Mouse (Mus musculus) liver, adult 2 months (tissue): ENCODE measurements around the gene Ndufb6. TPM values are rescaled to one million over a fixed set of nuclear protein-coding genes. Genes with fewer than 3 reads are reported as not detected.

Experiments used
- DNase-seq: peaks from one replicate; pipeline ENCODE4 v3.0.0-alpha.2; 2011; ENCODE audit warnings: low read depth, low spot score; ENCODE audit errors: extremely low read depth
- H3K27ac ChIP-seq: fragments of 200-500 bp; replicated peaks from 2 replicates; pipeline ENCODE4 v1.5.1; 2012; ENCODE audit warnings: low read depth, mild to moderate bottlenecking, control low read depth, inconsistent platforms, low read length; ENCODE audit not compliant: insufficient read depth
- H3K27me3 ChIP-seq: fragments of 200-500 bp; 2 replicates; pipeline ENCODE4 v1.6.1; 2012; ENCODE audit warnings: mild to moderate bottlenecking, moderate library complexity, low read length, inconsistent platforms; ENCODE audit not compliant: control insufficient read depth, insufficient read depth
- H3K36me3 ChIP-seq: fragments of 200-500 bp; 2 replicates; pipeline ENCODE4 v1.6.1; 2012; ENCODE audit warnings: low read length, inconsistent platforms; ENCODE audit not compliant: control insufficient read depth, insufficient read depth
- H3K4me1 ChIP-seq: fragments of 200-500 bp; 2 replicates; pipeline ENCODE4 v1.6.1; 2011; ENCODE audit warnings: low read length; ENCODE audit not compliant: control insufficient read depth, insufficient read depth
- H3K4me3 ChIP-seq: fragments of 200-500 bp; 2 replicates; pipeline ENCODE4 v1.5.1; 2011; ENCODE audit warnings: low read depth, mild to moderate bottlenecking, control low read depth, low read length, moderate library complexity; ENCODE audit not compliant: insufficient read depth
- H3K79me2 ChIP-seq: fragments of 200-500 bp; 2 replicates; pipeline ENCODE4 v1.6.1; 2012; ENCODE audit warnings: inconsistent platforms, mild to moderate bottlenecking, low read length, moderate library complexity; ENCODE audit not compliant: control insufficient read depth, insufficient read depth
- H3K9ac ChIP-seq: fragments of 200-500 bp; 2 replicates; pipeline ENCODE4 v1.6.1; 2012; ENCODE audit warnings: low read depth, mild to moderate bottlenecking, control low read depth, inconsistent platforms, low read length
- CTCF ChIP-seq: fragments of 200-500 bp; IDR thresholded peaks from 2 replicates; pipeline ENCODE4 v1.5.1; 2011; ENCODE audit warnings: low read depth, low read length, control low read depth
- POLR2A ChIP-seq: fragments of 200-500 bp; IDR thresholded peaks from 2 replicates; pipeline ENCODE4 v1.6.1; 2011; ENCODE audit warnings: low read length, control low read depth; ENCODE audit not compliant: insufficient read depth; ENCODE audit errors: extremely low read depth
- WGBS: fragments of 180-500 bp; shearing (Covaris S2); methylation state at CpG from one replicate; pipeline ENCODE4 v1.1.7; 2018; 5-methylcytosine and 5-hydroxymethylcytosine counted together
- polyA plus RNA-seq: library from polyadenylated mRNA; depleted of rRNA; stranded (reverse); fragments of >200 nt; gene quantifications from 2 replicates; pipeline ENCODE4 v1.2.3, GENCODE M21; 2012
- total RNA-seq: library from RNA; depleted of rRNA; stranded (reverse); fragments of >200 nt; gene quantifications from 2 replicates; pipeline ENCODE4 v1.2.3, GENCODE M21; 2014

The Ndufb6 gene
- total and polyA plus RNA-seq, 2 experiments: 135 to 154 TPM

- no peak for DNase-seq
- H3K36me3 ChIP-seq: peaks cover 27% of the 10 kb centered on the region
- 98% methylated on average over 6 of the region's 6 CpGs for WGBS
- no peaks in the 10 kb centered on the region for H3K27me3 ChIP-seq
- TF ChIP-seq CTCF (no peak), POLR2A (no peak)
- no peak overlapping the region for H3K9ac ChIP-seq
- no peak overlapping the region for H3K27ac ChIP-seq
- no peak overlapping the region for H3K4me3 ChIP-seq
- H3K4me1 ChIP-seq: no peaks in the 10 kb centered on the region
- H3K79me2 ChIP-seq: no peaks in the 10 kb centered on the region; the same call in 1 of the 2 replicates
Measured at GRCm38 (mm10) chr4:40229723-40230122, 49.5 kb downstream of the Ndufb6 start.

GRCm38 (mm10) chr4:40227886-40228285, 51.3 kb downstream of the Ndufb6 start:
- WGBS: 95% methylated on average over 7 of the region's 7 CpGs
- Histone ChIP-seq H3K4me3 (no peak overlapping the region), H3K36me3 (peaks cover 35% of the 10 kb centered on the region), H3K79me2 (no peaks in the 10 kb centered on the region; the same call in 1 of the 2 replicates), H3K9ac (no peak overlapping the region), H3K27ac (no peak overlapping the region), H3K27me3 (no peaks in the 10 kb centered on the region), H3K4me1 (no peaks in the 10 kb centered on the region)
- no peak for DNase-seq
- TF ChIP-seq POLR2A (no peak), CTCF (no peak)

- no peak overlapping the region for H3K27ac ChIP-seq
- no peaks in the 10 kb centered on the region for H3K4me1 ChIP-seq
- peaks cover 33% of the 10 kb centered on the region for H3K36me3 ChIP-seq
- WGBS: 88% methylated on average over 11 of the region's 11 CpGs
- no peak for DNase-seq
- TF ChIP-seq CTCF: no peak
- TF ChIP-seq POLR2A: no peak
- H3K9ac ChIP-seq: no peak overlapping the region
- H3K4me3 ChIP-seq: no peak overlapping the region
- H3K27me3 ChIP-seq: no peaks in the 10 kb centered on the region
- H3K79me2 ChIP-seq: no peaks in the 10 kb centered on the region
Measured at GRCm38 (mm10) chr4:40227131-40227530, 52.1 kb downstream of the Ndufb6 start.

GRCm38 (mm10) chr4:40226095-40226494, 53.1 kb downstream of the Ndufb6 start:
- peaks cover 33% of the 10 kb centered on the region for H3K36me3 ChIP-seq
- TF ChIP-seq CTCF: no peak
- no peak for TF ChIP-seq POLR2A
- H3K9ac ChIP-seq: no peak overlapping the region
- H3K4me1 ChIP-seq: peaks cover 4% of the 10 kb centered on the region; the same call in 1 of the 2 replicates
- WGBS: 80% methylated on average over 5 of the region's 5 CpGs
- H3K27ac ChIP-seq: no peak overlapping the region
- H3K4me3 ChIP-seq: no peak overlapping the region
- H3K27me3 ChIP-seq: no peaks in the 10 kb centered on the region
- no peaks in the 10 kb centered on the region for H3K79me2 ChIP-seq
- no peak for DNase-seq

GRCm38 (mm10) chr4:40221876-40222585, 57.2 kb downstream of the Ndufb6 start:
- 42% methylated on average over 21 of the region's 21 CpGs for WGBS
- Histone ChIP-seq H3K4me1 (peaks cover 9% of the 10 kb centered on the region; the same call in 1 of the 2 replicates), H3K27me3 (no peaks in the 10 kb centered on the region), H3K4me3 (peak overlapping the region; percentile 31), H3K9ac (peak overlapping the region; percentile 42; the same call in 1 of the 2 replicates), H3K36me3 (peaks cover 29% of the 10 kb centered on the region), H3K79me2 (no peaks in the 10 kb centered on the region), H3K27ac (peak overlapping the region; percentile 87)
- TF ChIP-seq CTCF (no peak), POLR2A (no peak)
- no peak for DNase-seq
